Mouse (Mus musculus) thymus, adult 2 months (tissue): ENCODE data around the gene Ddb1.

Experiments used
- CTCF ChIP-seq: fragments of 200-500 bp; IDR thresholded peaks from 2 replicates; pipeline ENCODE4 v1.5.1; 2012; ENCODE audit warnings: mild to moderate bottlenecking, control low read depth, low read length, moderate library complexity, borderline replicate concordance; ENCODE audit not compliant: control insufficient read depth, poor library complexity, insufficient read depth; ENCODE audit errors: extremely low read depth
- POLR2A ChIP-seq: fragments of 200-500 bp; IDR thresholded peaks from 2 replicates; pipeline ENCODE4 v1.6.1; 2012; ENCODE audit warnings: mild to moderate bottlenecking, low read length, control low read depth, moderate library complexity; ENCODE audit not compliant: control insufficient read depth, poor library complexity, insufficient read depth; ENCODE audit errors: extremely low read depth

DNA sequence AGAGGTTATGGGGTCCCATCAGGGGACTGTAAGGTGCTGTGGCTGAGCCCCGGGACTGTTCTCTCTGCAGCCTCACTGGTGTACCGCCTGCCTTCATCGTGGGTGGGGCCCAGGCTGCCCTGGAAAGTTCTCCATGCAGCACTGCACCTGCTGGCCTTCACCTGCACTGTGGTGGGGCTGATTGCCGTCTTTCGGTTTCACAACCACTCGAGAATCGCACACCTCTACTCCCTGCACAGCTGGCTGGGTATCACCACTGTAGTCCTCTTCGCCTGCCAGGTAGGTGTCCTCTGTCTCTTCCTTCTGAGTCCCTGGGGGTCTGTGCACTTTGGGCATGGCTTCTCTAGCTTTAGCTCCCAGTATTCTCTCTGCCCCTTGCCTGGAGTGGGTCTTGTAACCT lies 20.0 kb upstream of the Ddb1 start:
- no peak for TF ChIP-seq POLR2A
- TF ChIP-seq CTCF, result no peak
